Mouse (Mus musculus) urinary bladder, postnatal 4 days (tissue): Measurements from ENCODE around the gene Vmn1r227.

Experiments used
- DNase-seq, 2 experiments: peaks; one replicate each; pipeline ENCODE4 v3.0.0; 2021 to 2022; ENCODE audit warnings: low spot score in 2 of 2

The Vmn1r227 gene

GRCm38 (mm10) chr17:20729543-20729942, at the start of gene Vmn1r227:
Gene Vmn1r227, plus strand, starts transcription at chr17:20729843.
- DNase-seq = no peak

- DNase-seq = no peak
Measured at GRCm38 (mm10) chr17:20682543-20682942, 47.1 kb upstream of the Vmn1r227 start, which contains the start of gene Vmn1r226. Gene Vmn1r226, plus strand, starts transcription at chr17:20682843.

- DNase-seq = no peak
Measured at GRCm38 (mm10) chr17:20786057-20786456, 56.4 kb downstream of the Vmn1r227 start, which contains the start of gene Vmn1r228. Gene Vmn1r228, minus strand, starts transcription at chr17:20786157.
